Mouse (Mus musculus): ENCODE results near the gene 1700025F22Rik. TPM values are rescaled to one million over a fixed set of nuclear protein-coding genes. Genes with fewer than 3 reads are reported as not detected.
"Not testable (repeated sequence)": the region's sequence is repeated elsewhere in the genome, so short reads cannot be mapped to it uniquely, and the experiment has no call there.

1700025F22Rik gene
- polyA plus RNA-seq (2016; fragmentation: Nextera tagmentation; extraction: Ambion mirVana) = not detected in 2 replicates

DNA sequence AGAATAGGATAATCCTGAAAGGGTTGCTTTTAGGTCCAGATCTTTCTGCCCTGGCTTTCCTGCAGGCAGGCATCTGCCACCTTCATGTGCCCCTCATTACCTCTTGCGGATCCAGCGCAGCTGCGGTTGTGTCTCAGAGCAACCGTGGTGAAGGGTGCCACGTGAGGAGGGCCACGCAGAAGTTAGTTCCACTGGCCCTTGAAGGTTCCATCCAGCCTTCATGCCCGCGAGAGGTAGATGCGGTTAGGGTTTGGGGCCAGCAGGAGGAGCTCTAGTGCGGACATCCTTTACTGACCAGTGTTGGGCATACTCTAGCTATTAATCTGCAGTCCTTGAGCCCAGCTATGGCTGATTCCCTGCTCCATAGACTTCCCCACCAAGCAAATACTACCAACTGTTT is at the start of gene 1700025F22Rik:
TSS of gene 1700025F22Rik (minus strand) at position 149 of the 400 bp plus-strand sequence.
- Histone ChIP-seq H3K27me3 (ENCODE audit: low read depth, poor library complexity, severe bottlenecking) (no peaks in the 10 kb centered on the region), H3K27ac (replicated peaks) (no peak within 1 kb of the TSS), H3K36me3 (no peaks in the 10 kb centered on the region), H3K4me1 (no peaks in the 10 kb centered on the region), H3K4me3 (no peak within 1 kb of the TSS), H3K9me3 (replicated peaks) (no peaks in the 10 kb centered on the region)
- no peak for DNase-seq (ENCODE audit: low spot score)
- 34% methylated on average over 10 of the region's 10 CpGs for WGBS

DNA sequence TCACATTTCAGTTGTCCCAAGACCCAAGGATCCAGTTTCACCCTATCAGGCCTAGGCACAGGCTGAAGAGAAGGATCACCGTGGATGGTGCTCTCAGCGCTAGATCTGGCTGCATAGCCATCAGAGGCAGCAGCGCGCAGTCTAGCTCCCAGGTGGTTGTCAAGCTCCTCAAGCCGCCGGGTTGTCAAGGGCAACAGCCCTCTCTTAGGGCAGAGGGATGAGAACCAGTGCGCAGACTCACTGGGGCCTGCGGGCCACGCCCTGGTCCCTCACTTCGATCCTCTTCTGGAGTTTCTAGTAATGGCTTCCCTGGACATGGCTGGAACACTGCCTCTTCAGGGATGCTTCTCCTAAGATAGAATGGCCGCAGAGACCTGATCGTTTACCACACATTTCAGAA is 31.4 kb upstream of the 1700025F22Rik start, which contains the start of gene Ms4a13:
TSS of gene Ms4a13 (minus strand) at position 192 of the 400 bp plus-strand sequence.
- H3K27ac ChIP-seq (replicated peaks) = no peak within 1 kb of the TSS
- no peak for DNase-seq (ENCODE audit: low spot score)
- H3K4me1 ChIP-seq = no peaks in the 10 kb centered on the region
- H3K36me3 ChIP-seq = no peaks in the 10 kb centered on the region
- H3K4me3 ChIP-seq = no peak within 1 kb of the TSS
- H3K27me3 ChIP-seq (ENCODE audit: low read depth, poor library complexity, severe bottlenecking) = no peaks in the 10 kb centered on the region
- 65% methylated on average over 12 of the region's 12 CpGs for WGBS
- H3K9me3 ChIP-seq (replicated peaks) = no peaks in the 10 kb centered on the region

DNA sequence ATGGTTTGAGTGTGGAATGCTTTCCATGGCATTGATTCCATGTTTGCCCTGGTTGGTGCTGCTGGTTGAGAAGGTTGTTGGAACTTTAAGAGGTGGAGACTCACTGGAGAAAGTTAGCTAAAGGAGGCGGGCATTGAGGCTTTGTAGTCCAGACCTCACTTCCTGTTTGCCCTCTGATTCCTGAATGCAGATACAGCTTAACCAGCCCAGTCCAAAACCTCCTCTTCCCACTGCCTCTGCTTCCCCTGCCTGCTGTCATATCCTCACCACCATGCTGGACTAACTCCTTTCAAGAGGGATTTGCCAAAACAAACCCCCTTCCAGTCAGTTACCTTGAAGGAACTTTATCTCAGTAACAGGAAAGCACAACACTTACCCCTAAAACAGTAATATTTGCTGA is 27.4 kb upstream of the 1700025F22Rik start:
- Histone ChIP-seq H3K36me3 (no peaks in the 10 kb centered on the region), H3K4me3 (no peak overlapping the region), H3K27me3 (ENCODE audit: low read depth, poor library complexity, severe bottlenecking) (no peaks in the 10 kb centered on the region), H3K9me3 (replicated peaks) (no peaks in the 10 kb centered on the region), H3K27ac (replicated peaks) (no peak overlapping the region), H3K4me1 (no peaks in the 10 kb centered on the region)
- 81% methylated on average over 1 of the region's 1 CpGs for WGBS
- no peak for DNase-seq (ENCODE audit: low spot score)

DNA sequence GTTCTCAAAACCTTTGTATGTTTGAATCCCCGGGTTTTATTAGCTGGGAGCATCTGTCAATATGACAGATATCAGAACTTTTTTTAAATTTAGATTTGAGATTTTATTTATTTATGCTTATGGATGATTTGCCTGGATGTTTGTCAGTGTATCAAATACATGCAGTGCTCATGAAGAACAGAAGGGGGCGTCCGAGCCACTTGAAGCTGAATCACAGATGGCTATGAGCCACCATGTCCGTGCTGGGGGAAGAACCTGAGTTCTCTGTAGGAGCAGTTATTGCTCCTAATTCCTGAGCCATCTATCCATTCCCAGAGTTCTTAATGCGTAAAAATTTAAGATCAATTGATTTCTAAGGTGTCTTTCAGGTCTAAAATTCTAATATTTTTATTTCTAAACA is 19.0 kb upstream of the 1700025F22Rik start:
- Histone ChIP-seq H3K36me3 (no peaks in the 10 kb centered on the region), H3K4me1 (no peaks in the 10 kb centered on the region), H3K27me3 (ENCODE audit: low read depth, poor library complexity, severe bottlenecking) (no peaks in the 10 kb centered on the region), H3K9me3 (replicated peaks) (no peaks in the 10 kb centered on the region), H3K4me3 (no peak overlapping the region), H3K27ac (replicated peaks) (no peak overlapping the region)
- DNase-seq (ENCODE audit: low spot score) = no peak
- 15% methylated on average over 5 of the region's 5 CpGs for WGBS

DNA sequence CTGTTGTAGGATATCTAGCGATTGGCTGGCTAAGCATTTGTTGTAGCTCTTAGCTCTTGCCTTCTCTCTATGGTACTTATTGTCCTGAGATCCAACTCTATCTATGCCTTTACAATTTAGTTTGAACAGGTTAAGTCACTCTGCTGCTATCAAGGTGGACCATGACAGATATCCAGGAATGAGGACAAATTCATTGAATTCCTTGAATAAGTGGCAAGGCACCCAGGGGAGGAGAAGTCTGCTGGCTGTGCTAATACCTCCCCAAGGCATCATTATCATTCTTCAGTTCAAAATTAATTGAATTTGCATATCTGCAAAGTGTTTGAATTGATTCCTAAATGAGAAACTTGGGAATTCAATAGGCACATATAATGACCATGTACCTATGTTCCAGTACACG is 12.3 kb upstream of the 1700025F22Rik start:
- no peak for DNase-seq (ENCODE audit: low spot score)
- Histone ChIP-seq H3K36me3 (no peaks in the 10 kb centered on the region), H3K27ac (replicated peaks) (no peak overlapping the region), H3K4me3 (no peak overlapping the region), H3K9me3 (replicated peaks) (no peaks in the 10 kb centered on the region), H3K4me1 (no peaks in the 10 kb centered on the region), H3K27me3 (ENCODE audit: low read depth, poor library complexity, severe bottlenecking) (no peaks in the 10 kb centered on the region)
- 76% methylated on average over 2 of the region's 2 CpGs for WGBS

DNA sequence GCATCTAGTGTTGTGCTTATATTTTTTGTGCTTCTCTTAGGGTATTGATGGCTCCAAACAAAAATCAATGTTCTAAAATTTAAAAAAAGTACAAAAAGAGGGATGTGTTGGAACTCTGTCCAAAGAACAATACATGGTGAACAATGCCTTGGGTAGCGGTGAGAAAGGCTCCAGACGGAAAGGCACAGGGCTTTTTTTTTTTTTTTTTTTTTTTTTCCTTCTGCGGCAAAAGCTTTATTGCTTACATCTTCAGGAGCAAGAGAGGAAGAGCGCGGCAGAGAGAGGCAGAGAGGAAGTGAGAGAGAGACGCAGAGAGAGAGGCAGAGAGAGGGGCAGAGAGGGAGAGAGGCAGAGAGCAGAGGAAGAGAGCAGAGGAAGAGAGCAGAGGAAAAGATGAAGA is 7.2 kb downstream of the 1700025F22Rik start:
- H3K36me3 ChIP-seq; H3K4me1 ChIP-seq; DNase-seq (ENCODE audit: low spot score); H3K4me3 ChIP-seq; H3K27ac ChIP-seq (replicated peaks); H3K27me3 ChIP-seq (ENCODE audit: low read depth, poor library complexity, severe bottlenecking); H3K9me3 ChIP-seq (replicated peaks): not testable (repeated sequence)
- 84% methylated on average over 6 of the region's 6 CpGs for WGBS

DNA sequence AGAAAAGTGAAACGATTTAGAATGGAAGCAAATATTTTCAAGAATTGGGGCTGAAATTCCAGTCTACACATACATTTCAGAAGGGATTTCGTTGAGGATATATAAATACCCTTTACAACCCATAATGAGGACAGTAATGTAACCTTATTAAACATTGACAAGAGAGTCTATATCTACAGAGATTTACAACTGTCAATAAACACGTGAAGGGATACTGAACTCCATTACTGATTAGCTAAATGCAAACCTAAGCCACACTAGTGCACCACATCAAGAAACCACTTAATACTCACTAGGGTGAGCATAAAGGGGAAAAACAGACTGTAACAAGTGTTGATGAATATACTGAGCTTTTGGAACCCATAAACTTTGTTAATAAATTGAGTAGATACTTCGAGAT is 29.8 kb downstream of the 1700025F22Rik start:
- H3K9me3 ChIP-seq (replicated peaks) = no peaks in the 10 kb centered on the region
- WGBS = 78% methylated on average over 4 of the region's 4 CpGs
- no peaks in the 10 kb centered on the region for H3K27me3 ChIP-seq (ENCODE audit: low read depth, poor library complexity, severe bottlenecking)
- H3K4me1 ChIP-seq = no peaks in the 10 kb centered on the region
- DNase-seq (ENCODE audit: low spot score) = no peak
- H3K4me3 ChIP-seq = no peak overlapping the region
- no peak overlapping the region for H3K27ac ChIP-seq (replicated peaks)
- no peaks in the 10 kb centered on the region for H3K36me3 ChIP-seq

DNA sequence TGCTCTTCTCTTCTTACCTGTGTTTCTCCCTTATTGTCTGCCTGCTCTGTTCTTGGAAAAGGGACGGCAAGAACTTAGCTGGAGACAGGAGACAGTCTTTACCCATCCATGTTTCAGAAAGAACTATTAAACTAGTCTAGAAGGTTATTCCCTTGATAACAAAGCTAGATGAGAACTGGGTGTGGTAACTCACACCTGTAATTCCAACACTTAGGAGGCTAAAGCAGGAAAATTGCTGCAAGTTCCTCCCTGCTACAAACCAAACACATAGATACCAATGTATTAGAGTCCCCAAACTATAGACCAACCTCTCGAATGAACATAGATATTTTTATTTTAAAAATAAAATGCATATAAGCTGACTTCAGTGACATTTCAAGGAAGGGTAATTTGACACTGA is 30.3 kb downstream of the 1700025F22Rik start:
- Histone ChIP-seq H3K9me3 (replicated peaks) (no peaks in the 10 kb centered on the region), H3K27me3 (ENCODE audit: low read depth, poor library complexity, severe bottlenecking) (no peaks in the 10 kb centered on the region), H3K27ac (replicated peaks) (no peak overlapping the region), H3K36me3 (no peaks in the 10 kb centered on the region), H3K4me3 (no peak overlapping the region), H3K4me1 (no peaks in the 10 kb centered on the region)
- 91% methylated on average over 2 of the region's 2 CpGs for WGBS
- DNase-seq (ENCODE audit: low spot score) = no peak

DNA sequence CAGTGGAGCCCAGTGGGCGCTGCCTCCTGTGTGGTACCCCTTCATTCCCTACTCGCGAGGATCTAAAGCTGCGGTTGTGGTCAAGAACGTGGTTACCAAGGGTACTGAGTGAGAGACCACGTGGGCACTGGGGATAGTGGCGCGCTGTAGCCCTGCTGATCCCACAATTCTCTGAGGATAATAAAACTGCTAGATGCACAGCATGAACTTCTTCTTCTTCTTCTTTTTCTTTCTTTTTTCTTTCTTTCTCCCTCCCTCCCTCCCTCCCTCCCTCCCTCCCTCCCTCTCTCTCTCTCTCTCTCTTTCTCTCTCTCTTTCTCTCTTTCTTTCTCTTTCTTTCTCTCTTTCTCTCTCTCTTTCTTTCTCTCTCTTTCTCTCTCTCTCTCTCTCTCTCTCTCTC is 34.3 kb downstream of the 1700025F22Rik start, which contains the start of gene 1700017D01Rik:
TSS of gene 1700017D01Rik (minus strand) at position 101 of the 400 bp plus-strand sequence.
- not testable (repeated sequence) for H3K27me3 ChIP-seq (ENCODE audit: low read depth, poor library complexity, severe bottlenecking); H3K27ac ChIP-seq (replicated peaks); H3K9me3 ChIP-seq (replicated peaks); H3K36me3 ChIP-seq; H3K4me1 ChIP-seq; DNase-seq (ENCODE audit: low spot score); H3K4me3 ChIP-seq
- 85% methylated on average over 8 of the region's 8 CpGs for WGBS

DNA sequence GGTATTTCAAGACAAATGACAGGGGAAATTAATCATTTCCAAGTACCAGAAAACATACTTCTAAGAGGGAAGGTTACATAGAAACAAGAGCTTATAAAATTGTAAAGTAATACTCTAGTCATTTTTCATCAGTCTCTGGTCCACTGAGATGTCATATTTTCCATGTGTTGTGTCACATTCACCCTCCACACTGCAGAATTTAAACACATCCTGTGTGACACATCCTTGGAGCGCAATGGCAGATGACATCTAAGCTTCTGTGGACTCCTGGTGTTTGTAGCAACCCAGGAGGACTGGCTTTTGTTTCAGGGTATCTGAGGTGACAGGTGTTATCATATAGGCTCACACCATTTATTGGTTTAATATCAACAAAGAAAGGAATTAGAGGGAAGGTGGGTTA is 35.4 kb downstream of the 1700025F22Rik start:
- H3K27ac ChIP-seq (replicated peaks) = no peak overlapping the region
- no peaks in the 10 kb centered on the region for H3K4me1 ChIP-seq
- 91% methylated on average over 1 of the region's 1 CpGs for WGBS
- no peaks in the 10 kb centered on the region for H3K27me3 ChIP-seq (ENCODE audit: low read depth, poor library complexity, severe bottlenecking)
- peaks cover 3% of the 10 kb centered on the region for H3K9me3 ChIP-seq (replicated peaks)
- H3K36me3 ChIP-seq = no peaks in the 10 kb centered on the region
- H3K4me3 ChIP-seq = no peak overlapping the region
- DNase-seq (ENCODE audit: low spot score) = no peak

DNA sequence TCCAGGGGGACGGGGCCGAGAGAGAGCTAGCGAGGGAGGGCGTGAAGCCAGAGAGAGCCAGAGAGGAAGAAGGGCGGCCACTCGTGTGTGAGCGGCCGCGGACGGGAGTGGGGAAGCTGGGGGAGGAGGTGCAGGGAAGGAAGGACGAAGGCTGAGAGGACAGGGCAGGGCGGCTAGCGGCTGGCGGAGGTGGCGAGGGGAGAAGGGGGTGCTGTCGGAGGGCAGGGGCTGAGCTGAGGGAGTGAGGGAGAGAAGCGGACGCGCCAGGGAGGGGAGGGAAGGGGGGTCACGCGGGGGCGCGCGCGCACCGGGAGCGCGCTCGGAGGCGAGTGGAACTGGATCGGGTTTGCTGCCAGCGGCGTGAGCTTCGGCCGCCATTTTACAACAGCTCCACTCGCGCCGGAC is 44.1 kb downstream of the 1700025F22Rik start:
- peak overlapping the region; percentile 50 for H3K4me3 ChIP-seq
- H3K9me3 ChIP-seq (replicated peaks) = peaks cover 11% of the 10 kb centered on the region
- H3K27me3 ChIP-seq (ENCODE audit: low read depth, poor library complexity, severe bottlenecking); H3K36me3 ChIP-seq; H3K4me1 ChIP-seq: not testable (repeated sequence)
- WGBS = 4% methylated on average over 18 of the region's 38 CpGs
- H3K27ac ChIP-seq (replicated peaks) = peak overlapping the region; percentile 74
- DNase-seq (ENCODE audit: low spot score) = peak; percentile 41

DNA sequence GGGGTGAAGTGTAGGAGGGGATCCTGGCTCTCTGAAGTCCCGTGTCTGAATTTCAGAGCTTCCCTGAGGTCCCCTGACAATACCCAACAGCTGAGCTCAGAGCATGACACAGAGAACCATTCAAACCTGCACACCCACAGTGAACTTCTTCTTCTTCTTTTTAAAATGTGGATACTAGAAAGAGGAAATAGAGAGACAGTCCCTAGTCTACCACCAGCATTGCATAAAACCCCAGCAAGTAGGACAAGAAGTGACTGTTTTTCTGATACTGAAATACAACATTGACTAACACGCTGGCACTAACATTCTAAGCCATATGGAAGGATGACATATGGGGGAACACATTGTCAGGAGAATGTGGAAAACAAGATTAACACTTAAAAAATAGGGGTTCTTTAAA is 45.8 kb downstream of the 1700025F22Rik start:
- no peaks in the 10 kb centered on the region for H3K36me3 ChIP-seq
- peaks cover 4% of the 10 kb centered on the region; the same call in 1 of the 2 replicates for H3K9me3 ChIP-seq (replicated peaks)
- DNase-seq (ENCODE audit: low spot score) = no peak
- no peak overlapping the region for H3K27ac ChIP-seq (replicated peaks)
- H3K4me1 ChIP-seq = no peaks in the 10 kb centered on the region
- 83% methylated on average over 2 of the region's 2 CpGs for WGBS
- H3K27me3 ChIP-seq (ENCODE audit: low read depth, poor library complexity, severe bottlenecking) = peaks cover 8% of the 10 kb centered on the region
- no peak overlapping the region for H3K4me3 ChIP-seq

DNA sequence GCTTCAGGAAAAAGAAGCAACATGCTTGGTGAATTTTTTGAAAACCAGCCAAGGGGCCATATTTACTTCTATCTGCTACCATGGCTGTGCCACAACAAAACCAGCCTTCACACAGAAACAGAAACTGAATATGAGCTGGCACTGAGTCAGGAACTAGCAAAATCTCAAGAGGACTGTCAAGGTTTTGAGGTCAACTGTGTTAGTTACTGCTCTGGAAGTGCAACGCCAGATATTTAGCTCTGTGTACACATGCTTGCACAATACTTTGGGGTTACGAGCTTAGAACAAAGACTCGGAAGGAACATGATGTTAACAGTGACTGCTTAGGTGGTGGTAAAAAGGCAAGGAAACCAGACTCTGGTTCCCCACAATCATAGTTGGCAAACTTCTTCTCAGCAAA is 57.4 kb downstream of the 1700025F22Rik start:
- WGBS = 90% methylated on average over 3 of the region's 3 CpGs
- DNase-seq (ENCODE audit: low spot score) = no peak
- Histone ChIP-seq H3K4me1 (no peaks in the 10 kb centered on the region), H3K36me3 (no peaks in the 10 kb centered on the region), H3K4me3 (no peak overlapping the region), H3K27ac (replicated peaks) (no peak overlapping the region), H3K9me3 (replicated peaks) (no peaks in the 10 kb centered on the region), H3K27me3 (ENCODE audit: low read depth, poor library complexity, severe bottlenecking) (no peaks in the 10 kb centered on the region)

DNA sequence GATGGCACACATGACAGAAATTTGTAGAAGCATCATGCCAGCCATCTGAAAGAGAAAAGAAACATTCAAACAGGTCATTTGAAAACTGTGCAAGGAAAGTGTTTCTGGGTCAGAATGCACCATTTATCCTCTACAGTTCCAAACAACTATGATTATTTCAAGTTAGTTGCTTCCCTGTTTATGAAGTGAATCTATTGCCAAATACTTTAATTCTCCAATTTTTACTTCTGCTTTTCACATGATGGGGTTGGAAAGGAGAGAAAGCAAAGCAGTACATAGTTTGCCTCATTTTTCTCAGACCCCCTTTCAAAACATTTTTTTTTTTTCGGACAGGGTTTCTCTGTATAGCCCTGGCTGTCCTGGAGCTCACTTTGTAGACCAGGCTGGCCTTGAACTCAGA is 63.2 kb downstream of the 1700025F22Rik start:
- no peak overlapping the region for H3K27ac ChIP-seq (replicated peaks)
- H3K36me3 ChIP-seq = no peaks in the 10 kb centered on the region
- 93% methylated on average over 1 of the region's 1 CpGs for WGBS
- no peaks in the 10 kb centered on the region for H3K9me3 ChIP-seq (replicated peaks)
- no peak for DNase-seq (ENCODE audit: low spot score)
- H3K4me3 ChIP-seq = no peak overlapping the region
- no peaks in the 10 kb centered on the region for H3K4me1 ChIP-seq
- no peaks in the 10 kb centered on the region for H3K27me3 ChIP-seq (ENCODE audit: low read depth, poor library complexity, severe bottlenecking)
